Mouse (Mus musculus) retina, embryonic 14.5 days (tissue): ENCODE measurements around the gene Gp1bb.

Source experiments
- DNase-seq: peaks from one replicate; pipeline ENCODE4 v3.0.0-alpha.2; 2015; ENCODE audit warnings: low spot score

Gene Gp1bb

DNA sequence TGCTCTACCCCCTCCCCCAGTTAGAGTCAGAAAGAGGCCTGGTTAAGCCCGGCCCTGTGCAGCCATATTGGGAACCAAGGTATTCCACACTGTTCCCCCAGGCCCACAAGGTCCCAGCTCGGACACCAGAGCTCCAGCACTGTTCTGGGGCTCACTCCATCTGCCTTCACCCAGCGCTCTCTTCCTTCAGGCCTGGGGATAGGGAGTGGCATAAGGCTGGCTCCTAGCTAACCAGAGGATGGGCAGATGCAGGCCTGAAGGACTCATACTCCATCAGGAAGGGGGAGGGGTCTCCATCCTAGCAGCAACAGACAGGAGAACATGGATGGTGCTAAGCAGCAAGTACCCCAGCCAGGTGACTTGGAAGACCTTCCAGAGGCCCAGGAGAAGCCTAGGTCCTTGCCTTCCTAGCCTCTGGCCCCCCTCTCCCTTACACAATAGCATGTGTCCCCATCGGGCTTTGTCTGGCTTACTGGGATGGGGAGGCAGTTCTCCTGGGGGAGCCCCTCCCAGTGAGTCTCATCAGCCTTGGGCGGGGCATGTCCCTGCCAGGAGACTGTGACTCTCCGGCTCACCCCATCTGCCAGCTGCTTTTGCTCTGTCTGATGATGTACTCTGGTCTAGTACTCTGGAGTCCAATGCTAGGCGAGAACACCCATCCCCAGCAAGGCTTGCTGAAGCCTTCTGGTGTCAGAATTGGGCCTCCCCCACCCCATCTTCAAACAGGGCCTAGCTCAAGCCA is 6.2 kb upstream of the Gp1bb start:
- no peak for DNase-seq

DNA sequence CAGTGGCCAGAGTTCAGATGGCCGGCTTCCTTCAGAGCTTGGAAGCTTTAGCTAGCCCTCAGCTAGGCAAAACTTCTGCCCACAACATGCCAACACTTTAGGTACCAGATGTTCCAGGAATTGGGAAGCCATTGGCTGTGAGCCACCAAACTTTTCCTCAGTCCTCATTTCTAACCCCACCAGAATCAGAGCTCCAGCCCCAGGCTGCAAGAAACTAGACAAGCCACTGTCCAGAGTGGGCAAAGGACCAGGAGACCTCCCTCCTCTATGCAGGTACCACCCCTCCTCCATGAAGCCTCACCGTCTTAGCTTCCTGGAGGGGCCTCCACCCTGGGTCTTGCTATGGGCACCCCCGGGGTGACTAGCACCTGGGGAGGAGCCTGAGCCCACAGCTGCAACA is 5.0 kb upstream of the Gp1bb start:
- DNase-seq: no peak

DNA sequence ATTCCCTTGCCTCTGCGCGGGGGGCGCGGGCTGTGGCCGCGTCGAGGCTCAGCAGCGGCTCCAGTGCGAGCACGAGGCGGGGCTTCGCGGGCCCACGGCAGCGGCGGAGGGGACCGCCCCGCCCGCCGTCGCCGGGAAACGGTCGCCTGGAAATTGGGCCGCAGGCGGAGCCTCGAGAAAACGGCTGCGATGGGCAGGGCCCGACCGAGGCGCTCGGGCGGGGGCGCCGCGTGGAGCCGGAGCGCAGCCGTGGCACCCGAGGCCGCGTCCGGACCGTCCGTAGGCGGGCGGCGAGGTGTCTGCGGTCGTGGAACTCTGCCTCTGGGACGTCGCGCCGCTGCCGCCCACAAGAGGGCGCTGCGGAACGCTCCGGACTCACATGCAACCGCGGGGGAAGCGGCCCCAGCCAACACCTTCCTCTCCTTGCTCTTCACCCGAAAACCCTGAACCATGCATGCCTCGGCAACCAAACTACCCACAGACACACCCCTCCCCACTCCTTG is 4.2 kb upstream of the Gp1bb start, which contains the start of gene Gm49601:
Gene Gm49601 (minus strand): TSS at position 52 of the 503 bp plus-strand sequence.
- DNase-seq: peak; percentile 91

DNA sequence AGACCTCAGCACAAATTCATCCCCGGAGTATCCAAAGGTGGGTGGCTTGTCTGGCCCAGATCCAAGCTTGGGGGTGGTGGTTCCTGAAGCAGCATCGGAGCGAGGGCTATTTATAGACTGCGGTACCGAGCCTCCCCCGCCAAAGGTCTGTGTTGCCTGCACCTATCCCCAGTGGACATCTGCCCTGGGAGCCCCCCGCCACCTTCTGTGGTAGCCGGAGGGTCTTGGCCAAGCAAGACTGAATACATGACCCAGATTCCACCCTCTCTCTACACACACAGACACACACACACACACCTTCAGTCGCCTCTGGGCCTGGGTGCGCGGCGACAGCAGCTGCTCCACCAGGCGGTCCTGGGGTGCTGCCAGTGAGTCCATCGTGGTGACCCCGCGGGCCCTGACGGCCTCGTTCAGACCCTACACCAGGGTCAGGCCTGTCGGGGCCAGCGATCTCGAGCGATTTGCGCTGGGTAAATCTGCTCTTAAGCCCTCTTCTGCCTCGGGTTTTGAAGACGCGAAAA is 3.6 kb upstream of the Gp1bb start:
- peak; percentile 52 for DNase-seq

DNA sequence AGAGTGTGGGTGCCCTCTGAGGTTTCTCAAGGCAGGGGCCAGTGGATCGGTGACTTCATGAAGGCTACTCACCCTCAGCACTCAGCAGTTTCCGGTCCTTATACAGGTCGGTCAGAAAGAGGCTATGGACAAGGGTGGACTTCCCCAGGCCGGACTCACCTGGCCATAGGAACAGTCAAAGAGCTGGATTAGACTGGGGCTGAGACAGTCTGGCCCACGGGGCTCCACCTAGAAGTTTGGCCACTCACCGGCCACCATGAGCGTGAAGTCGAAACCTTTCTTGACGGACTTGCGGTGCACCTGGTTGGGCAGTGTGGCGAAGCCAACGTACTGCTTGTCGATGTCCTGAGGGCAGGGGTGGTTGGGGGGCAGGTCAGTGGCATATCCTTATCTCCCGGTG is 2.9 kb upstream of the Gp1bb start:
- no peak for DNase-seq

DNA sequence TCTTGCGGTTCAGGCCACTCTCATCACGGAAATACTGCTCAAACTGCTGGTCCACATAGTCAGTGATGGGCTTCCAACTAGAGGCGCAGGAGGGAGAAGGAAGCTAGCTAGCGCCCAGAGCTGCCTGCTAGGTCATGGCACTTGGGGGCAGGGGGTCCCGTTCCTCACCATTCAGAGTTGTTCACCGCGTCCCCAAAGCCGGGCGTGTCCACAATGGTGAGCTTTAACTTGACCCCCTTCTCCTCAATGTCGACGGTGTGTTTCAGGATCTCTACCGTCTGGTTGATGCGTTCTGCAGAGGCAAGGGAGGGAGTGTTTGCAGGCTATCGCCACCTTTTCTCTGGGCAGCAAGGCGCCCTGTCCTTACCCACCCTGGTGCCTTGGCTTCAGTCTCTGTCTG is 2.4 kb upstream of the Gp1bb start:
- DNase-seq: no peak

DNA sequence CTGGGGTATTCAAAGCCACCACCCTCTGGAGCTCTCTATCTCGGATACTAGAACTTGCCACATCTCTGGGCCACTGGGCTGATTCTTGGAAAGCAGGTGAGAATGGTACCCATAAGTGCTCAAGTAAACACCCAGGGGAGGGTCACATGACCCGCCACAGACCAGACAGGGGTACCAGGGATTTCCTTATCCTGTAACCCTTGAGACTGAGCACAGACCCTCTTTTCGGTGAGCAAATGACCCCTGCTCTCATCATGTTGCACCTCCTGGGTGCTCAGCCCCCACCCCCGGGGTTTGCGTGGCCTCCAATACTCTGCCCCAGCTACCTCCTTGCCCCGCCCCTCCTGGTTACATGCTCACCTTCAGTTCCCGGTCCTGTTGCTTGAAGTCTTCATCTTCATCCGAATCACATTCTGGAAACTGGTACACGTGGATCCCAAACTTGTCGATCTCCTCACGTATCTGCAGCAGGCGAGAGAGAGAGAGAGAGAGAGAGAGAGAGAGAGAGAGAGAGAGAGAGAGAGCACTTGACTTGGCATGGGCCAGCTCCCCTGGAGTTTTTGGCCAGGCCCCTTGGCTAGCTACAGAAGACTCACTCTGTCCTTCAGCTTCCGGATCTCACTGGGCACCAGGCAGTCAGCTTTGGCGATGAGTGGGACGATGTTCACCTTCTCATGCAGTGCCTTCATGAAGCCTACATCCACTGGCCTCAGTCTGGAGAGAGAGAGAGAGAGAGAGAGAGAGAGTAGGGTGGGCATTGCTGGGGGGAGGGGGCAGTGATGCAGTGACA is 1.7 kb upstream of the Gp1bb start:
- DNase-seq: no peak

DNA sequence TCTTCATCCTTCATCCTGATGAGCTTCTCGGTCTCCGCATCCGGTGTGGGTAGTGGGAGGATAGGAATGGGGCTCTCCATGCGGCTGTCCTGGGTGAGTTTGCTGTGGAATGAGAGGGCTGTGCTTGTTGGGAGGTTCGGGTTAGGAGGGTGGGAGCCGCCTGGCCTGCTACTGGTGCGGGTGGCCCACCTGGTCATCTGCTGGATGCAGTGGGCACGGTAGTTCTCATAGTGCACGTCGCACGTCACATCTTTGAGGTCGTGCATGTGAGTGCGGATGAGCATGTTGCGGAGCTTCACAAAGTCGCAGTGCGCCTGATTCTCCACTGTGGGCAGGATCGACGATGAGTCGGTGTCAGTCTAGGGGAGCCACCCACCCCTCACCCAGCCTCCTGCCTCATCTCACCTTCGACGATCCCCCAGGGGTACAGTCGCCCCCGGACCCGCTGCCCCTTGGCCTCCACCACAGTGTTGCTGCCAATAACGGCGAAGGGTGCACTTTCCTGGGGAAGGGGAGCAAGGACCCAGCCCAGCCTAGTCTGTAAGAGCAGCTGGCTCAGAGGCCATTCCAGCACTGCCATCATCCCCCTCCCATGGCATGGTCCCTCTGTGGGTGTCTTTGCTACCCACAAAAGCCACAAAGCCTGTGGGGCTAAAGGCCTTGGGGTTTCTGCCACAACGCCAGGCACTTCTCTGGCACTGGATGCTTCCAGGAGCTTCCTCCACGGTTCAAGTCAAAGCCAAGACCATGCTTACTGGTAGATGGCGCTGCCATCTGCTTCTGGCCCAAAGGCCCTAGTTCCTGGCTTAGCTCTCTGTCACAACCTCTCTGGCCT is 930 bp upstream of the Gp1bb start:
- no peak for DNase-seq

DNA sequence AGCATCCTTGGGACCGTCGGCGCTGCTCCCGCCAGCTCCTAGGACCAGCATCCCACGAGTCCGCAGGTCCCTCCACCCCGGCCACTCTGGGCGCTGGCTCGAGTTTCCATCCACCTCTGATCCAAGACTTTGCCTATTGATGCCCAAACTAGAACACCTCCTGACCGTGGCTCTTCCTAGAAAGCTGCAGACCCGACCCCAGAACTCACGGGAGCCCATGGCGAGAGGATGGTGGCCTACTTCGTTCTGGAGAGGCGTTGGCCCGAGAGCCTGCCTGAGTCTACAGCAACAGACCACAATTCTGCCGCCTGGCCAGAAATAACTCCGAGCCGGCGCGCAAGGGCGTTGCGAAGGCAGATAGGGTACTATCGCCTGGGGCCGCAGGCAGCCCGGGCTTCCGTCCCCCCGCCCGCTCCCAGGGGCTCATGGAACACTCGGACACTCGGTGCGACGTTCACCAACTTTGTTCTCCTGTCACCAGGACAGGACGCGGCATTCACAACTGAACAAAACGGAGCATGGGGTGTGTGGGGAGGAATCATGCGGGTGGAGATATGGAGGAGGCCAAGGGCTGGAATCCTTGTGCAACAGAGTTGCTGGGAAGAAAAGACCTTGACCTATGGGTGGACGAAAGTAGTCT is 721 bp downstream of the Gp1bb start:
- DNase-seq: no peak

DNA sequence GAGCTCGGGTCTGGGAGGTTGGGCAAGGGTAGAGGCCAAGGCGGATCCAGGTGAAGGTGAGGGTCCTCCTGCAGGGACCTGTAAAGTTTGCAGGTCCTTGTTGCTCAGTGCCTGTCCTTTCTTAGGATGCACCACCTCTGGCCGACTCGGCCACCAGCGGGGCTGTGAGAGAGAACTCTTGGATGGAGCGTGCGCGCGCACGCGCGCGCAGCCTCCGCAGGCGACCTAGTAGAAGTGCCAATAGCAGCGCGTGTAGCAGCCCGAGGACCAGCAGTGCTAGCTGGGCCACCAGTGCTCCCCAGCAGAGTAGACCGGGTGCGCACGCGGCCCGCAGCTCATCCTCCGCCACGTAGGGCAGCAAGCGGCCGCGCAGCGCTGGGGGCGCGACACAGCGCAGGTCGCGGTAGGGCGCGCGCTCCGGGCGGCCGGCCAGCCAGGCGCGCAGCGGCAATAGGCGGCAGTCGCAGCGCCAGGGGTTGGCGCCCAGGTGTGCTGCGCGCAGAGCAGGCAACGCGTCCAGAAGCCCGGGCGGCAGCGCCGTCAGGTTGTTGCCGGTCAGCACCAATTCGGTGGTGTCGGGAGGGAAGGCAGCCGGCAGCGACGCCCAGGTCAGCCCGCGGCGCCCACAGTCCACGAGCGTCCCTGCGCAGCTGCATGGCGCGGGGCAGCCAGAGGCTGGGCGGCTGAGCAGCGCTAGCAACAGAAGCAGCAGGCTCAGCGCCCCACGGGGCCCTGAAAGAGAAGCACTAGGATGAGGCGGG is 1.4 kb downstream of the Gp1bb start:
- DNase-seq: peak; percentile 63

DNA sequence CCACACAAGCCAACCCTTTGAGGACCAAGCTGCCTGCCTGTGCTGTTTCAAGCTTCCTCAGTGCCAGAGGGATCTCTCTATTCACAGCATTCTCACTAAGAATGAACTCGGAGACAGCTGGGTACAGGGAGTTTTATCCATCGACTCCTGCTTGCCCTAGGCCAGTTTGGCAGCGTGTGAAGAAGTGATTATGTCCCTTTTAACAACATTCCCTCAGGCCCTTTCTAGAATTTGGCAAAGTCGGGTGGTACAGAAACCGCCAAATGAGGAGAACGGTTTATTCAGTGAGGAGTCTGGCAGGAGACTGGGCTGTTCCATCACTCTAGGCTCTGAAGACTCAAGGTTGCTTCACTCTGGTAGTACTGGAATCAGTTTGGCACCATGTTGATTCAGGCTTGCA is 2.0 kb downstream of the Gp1bb start:
- DNase-seq: no peak

DNA sequence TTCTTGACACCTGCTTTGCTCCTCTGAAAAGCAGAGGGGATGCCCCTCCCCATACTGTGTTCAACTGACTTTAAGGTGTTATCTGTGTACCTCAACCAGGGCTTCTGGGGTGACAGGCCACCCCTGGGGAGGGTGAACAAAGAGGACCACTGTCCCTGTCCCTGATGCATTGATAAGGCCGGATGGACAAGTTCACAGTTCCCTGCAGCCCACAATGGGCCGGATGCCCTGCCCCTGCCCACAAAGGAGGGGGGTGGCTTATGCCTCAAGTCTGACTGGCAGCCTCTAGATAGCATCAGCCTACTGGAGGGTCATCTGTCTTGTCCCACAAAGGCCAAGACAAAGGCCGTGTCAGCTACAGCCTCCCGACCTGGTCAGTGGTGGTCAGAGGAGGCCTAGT is 3.1 kb downstream of the Gp1bb start:
- DNase-seq: no peak

DNA sequence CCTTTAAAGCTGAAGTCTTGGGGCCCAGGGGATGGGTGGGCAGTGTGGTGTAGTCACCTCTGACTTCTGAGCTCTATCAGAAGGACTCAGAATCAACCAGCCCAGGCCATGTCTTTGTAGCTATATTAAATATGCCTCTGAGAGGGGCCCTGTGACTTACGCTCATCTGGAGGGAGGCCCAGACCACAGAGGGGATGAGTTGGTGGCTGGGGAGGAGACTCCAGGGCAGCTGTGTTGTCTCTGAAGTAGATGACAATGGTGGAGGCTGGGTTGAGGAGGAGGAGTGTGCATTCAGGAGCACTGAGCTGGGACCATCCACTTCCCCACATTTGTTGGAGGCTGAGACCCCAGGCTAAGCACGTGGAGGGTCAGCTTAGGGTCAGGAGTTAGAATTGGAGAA is 3.9 kb downstream of the Gp1bb start:
- no peak for DNase-seq

DNA sequence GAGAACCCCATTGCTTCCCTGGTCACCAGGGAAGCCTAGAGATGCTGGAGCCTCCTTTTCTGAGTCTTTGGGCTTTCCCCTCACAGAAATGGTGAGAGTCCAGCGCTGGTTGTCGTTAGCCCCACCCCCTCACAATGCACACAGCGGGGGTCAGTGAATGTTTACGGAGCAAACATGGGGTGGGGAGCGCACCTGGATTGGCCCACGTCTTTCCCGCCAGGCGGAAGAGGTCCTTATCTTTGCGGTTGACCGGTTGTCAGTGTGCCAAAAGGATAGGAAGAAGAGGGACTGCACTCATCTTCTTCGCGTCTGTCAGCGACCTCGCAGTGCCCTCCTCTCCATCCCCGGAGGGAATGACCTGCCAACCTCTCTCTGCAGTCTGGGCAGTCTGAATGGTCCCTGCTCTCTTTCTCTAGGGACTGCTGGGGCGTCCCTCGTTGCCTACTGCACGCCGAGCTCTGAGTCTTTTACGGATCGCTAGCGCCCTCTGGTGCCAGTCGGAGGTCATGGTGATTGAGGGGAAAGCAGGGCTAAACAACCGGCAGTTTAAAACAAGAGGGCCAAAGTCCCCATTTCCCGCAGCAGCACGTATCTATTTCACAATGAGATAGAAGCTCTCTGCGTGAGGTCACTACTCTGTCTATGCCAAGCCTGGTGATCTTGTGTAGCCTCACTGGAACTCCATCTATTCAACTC is 4.7 kb downstream of the Gp1bb start:
- peak; percentile 96 for DNase-seq

DNA sequence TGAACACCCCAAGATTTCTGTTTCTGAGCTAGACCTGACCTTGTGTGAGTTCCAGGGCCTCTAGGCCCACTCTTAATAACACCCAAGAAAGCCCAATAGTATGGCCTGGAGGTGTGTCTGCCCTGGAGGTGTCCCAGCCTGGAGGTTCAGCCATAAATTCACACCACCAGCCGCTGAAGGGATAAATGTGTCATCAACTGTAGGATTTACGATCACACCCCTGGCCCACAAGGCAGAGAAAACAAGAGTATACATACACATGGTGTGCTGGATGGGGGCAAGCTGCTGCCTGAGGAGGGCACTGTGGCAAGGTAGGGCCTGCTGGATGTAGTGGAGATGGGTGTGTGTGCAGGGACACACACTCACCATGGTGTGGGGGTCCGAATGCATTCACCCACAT is 8.9 kb downstream of the Gp1bb start:
- DNase-seq: no peak

DNA sequence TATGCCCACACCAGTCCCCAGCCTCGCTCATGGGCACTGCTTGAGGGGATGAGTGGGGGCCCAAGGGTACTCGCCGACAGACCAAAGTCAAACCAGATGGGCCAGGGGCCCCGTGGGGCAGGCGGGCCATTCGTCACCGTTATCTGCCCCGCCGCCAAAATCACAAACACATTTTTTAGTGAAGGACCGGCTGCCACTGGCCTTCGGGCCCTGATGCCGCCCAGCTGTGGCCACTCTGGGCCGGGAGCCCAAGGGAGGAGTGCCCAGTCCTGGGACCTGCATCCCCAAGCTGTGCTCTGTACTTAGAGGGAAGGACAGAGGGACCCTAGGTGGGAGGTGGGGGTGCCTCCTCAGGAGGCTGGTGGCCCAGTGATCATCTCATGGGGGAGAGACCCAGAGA is 10.5 kb downstream of the Gp1bb start:
- no peak for DNase-seq

DNA sequence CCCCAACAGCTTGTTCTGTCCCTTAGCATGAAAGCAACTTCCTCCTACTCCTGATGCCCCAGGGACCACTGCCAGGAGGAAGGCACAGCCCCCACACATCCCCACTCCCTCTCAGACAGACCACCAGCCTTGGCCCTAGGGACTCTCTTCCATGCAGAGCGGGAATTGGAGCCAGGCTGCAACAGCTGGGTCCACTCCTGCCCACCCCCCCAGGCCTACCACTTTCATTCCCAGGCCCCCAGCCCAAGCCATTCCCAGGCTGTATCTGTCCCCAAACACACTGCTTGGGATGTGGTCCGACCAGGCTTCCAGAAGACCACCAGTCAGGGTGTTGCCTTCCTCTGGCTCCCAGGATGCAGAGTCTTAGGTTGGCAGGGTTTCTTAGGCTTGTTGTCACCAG is 13.1 kb downstream of the Gp1bb start:
- no peak for DNase-seq

DNA sequence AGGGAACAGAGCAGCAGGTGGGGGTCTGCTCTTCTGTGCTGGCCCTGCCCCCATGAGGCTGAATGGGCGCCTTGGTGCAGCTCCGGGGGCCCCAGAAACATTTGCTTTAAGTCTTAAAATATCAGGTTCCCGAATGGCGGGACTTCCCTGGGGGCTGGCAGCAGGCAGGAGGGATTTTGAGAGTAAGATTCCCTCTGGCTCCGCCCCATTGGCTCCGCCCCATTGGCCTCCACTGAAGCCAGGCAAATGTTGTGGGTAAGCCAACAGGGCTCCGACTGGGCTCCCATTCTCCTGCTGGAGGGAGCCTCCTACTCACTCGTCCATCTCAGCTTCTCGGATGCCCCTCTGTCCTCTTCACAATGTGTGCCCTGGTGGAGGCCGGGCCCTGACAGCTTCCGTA is 14.0 kb downstream of the Gp1bb start:
- DNase-seq: peak; percentile 63

DNA sequence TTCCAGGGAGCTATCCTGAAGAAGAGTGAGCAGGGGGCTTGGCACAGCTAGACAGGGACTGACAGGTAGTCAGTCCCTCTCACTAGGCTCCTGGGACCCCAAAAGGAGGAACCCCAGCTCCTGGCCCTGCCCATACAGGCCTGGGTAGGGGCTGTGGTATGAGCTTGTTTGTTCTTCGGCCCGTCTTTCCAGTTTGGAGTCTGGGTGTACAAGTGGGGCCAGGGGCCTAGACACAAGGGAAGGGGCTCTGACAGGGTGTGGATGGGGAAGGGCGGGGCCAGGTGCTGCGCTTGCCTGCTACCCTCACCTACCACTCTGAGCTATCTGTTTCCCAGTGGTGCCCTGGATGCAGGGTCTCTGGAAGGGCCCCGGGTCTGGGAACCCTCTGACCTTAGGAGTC is 16.5 kb downstream of the Gp1bb start:
- DNase-seq: no peak

DNA sequence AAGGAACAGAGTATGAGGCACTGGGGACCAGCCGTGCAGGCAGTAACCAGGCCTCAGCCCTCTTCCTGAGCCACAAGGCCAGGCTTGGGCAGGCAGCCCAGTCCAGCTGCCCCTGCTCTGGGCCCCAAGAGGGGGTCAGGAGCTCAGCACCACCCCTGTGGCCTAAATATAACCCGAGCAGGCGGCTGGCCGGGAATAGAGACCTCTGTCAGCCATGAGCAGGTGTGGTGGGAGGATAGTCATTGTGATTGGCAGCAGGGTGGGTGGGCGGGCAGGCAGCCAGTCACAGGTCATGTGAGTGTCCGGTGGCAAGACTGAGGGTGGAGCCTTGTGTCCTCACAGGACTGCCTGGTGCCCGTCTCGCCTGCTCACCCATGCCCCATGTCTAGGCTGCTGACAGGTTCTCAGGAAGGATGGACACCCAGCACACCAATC is 17.9 kb downstream of the Gp1bb start:
- DNase-seq: peak; percentile 58
